Mouse (Mus musculus): Measurements from ENCODE around the gene Ash1l.

The Ash1l gene

GRCm38 (mm10) chr3:89092509-89093090, 142.2 kb downstream of the Ash1l start:
- peak in 1 of 2 experiments; percentile 31 for DNase-seq

- peak; percentile 94 to 96 for DNase-seq
Observed at GRCm38 (mm10) chr3:89093175-89093574, 142.8 kb downstream of the Ash1l start, which contains the start of gene Rusc1. Gene Rusc1 (minus strand): TSS chr3:89093311.

- no peak for DNase-seq
Observed at GRCm38 (mm10) chr3:89094021-89094420, 143.6 kb downstream of the Ash1l start.

- DNase-seq, result peak in 1 of 2 experiments; percentile 54
Observed at GRCm38 (mm10) chr3:89100811-89101210, 150.4 kb downstream of the Ash1l start, which contains the start of gene Gm43738. Gene Gm43738 (minus strand): TSS chr3:89101099.

- no peak for DNase-seq
Observed at GRCm38 (mm10) chr3:89101459-89101811, 151.0 kb downstream of the Ash1l start.

- peak; percentile 93 to 96 for DNase-seq
Observed at GRCm38 (mm10) chr3:89101812-89102494, 151.5 kb downstream of the Ash1l start, which contains the start of gene Fdps. Gene Fdps (minus strand): TSS chr3:89101959.

GRCm38 (mm10) chr3:89102495-89103290, 152.3 kb downstream of the Ash1l start:
- no peak for DNase-seq

- DNase-seq, result no peak
Observed at GRCm38 (mm10) chr3:89103291-89103595, 152.8 kb downstream of the Ash1l start.

- no peak for DNase-seq
Observed at GRCm38 (mm10) chr3:89106881-89107280, 156.5 kb downstream of the Ash1l start.

- no peak for DNase-seq
Observed at GRCm38 (mm10) chr3:89107545-89107944, 157.1 kb downstream of the Ash1l start.

- no peak for DNase-seq
Observed at GRCm38 (mm10) chr3:89108146-89108545, 157.7 kb downstream of the Ash1l start.

GRCm38 (mm10) chr3:89113058-89113457, 162.6 kb downstream of the Ash1l start:
- DNase-seq, result no peak

- DNase-seq, result peak in 1 of 2 experiments; percentile 42
Observed at GRCm38 (mm10) chr3:89115522-89115921, 165.1 kb downstream of the Ash1l start.

GRCm38 (mm10) chr3:89123313-89123712, 172.9 kb downstream of the Ash1l start:
- DNase-seq, result no peak

GRCm38 (mm10) chr3:89124241-89124640, 173.8 kb downstream of the Ash1l start:
- no peak for DNase-seq

- no peak for DNase-seq
Observed at GRCm38 (mm10) chr3:89125981-89126380, 175.6 kb downstream of the Ash1l start.

Measured in cerebellum, postnatal 36 days (tissue).